Mouse (Mus musculus) thymus, adult 2 months (tissue): ENCODE results near the gene Sytl3.

Source experiments
- CTCF ChIP-seq: fragments of 200-500 bp; IDR thresholded peaks from 2 replicates; pipeline ENCODE4 v1.5.1; 2012; ENCODE audit warnings: mild to moderate bottlenecking, control low read depth, low read length, moderate library complexity, borderline replicate concordance; ENCODE audit not compliant: control insufficient read depth, poor library complexity, insufficient read depth; ENCODE audit errors: extremely low read depth
- POLR2A ChIP-seq: fragments of 200-500 bp; IDR thresholded peaks from 2 replicates; pipeline ENCODE4 v1.6.1; 2012; ENCODE audit warnings: mild to moderate bottlenecking, low read length, control low read depth, moderate library complexity; ENCODE audit not compliant: control insufficient read depth, poor library complexity, insufficient read depth; ENCODE audit errors: extremely low read depth

DNA sequence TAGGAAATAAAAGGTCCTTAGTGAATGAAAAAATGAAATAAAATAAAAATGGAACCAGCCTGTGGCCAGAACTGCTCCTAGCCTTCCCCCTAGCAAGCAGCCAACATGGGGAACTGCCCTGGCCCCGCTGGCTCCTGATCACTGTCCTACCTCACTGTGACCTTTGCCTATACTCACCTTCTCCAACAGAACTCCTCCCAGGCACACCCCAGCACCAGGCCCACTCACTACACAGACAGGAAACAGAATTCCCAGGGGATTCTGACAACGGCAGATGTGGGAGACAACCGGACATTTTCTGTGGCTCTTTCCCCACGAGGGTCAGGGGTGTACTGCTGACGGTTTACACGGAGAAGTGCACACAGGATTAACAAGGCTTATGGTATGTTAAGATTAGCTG lies 118.2 kb downstream of the Sytl3 start:
- TF ChIP-seq CTCF = no peak
- no peak for TF ChIP-seq POLR2A
